In the genomic region with DNA sequence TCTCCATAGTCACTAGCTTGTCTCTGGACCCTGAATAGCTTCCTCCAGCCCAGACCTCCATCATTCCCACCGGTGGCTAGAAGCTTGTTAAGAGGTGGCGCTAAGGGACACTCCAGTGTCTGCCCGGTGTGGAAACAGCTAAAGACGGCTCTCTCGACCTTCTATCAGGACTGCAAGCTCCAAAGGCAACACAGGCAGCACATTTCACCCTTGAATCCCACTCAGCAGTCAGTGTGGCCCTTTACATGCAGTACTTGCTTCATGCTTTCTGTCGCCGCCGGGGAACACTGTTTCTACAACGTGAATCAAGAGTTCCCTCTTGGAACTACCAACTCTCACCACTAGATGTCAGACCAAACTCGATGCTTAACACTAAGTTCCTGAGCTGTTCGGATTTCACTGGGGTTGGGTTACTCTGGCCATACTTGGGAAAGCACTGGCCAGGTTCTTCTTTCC, we compare ENCODE assay signal across 9 mouse cellular contexts. TPM values are rescaled to one million over a fixed set of nuclear protein-coding genes. Genes with fewer than 3 reads are reported as not detected.
A peak's percentile ranks its signal among the peaks of the same experiment; 100 is the strongest.
DNase-seq lines count a peak whose midpoint lies in the region; ATAC-seq and TF ChIP-seq lines count a peak whose summit lies in the region.
"Had no signal": no experiment of that assay in that cellular context is flagged by ENCODE, and none has a peak within 500 bp of the region (broad histone marks: within the 10 kb centered on the region; RNA-seq: fewer than 3 reads in every experiment).

No protein-coding gene starts in this region.

- no peaks in the 10 kb centered on the region for H3K27me3 ChIP-seq in MEL (ENCODE audit: control insufficient read depth in 1 of 2, insufficient read depth in 2 of 2, low read length in 2 of 2)
- H3K27me3 ChIP-seq in heart, embryonic 15.5 days, result no peaks in the 10 kb centered on the region

- ATAC-seq in erythroid progenitor cell, adult 5-6 weeks (replicated peaks; ENCODE audit: low FRiP score, poor library complexity, severe bottlenecking), result peak; percentile 49; the same call in 1 of the 2 replicates
- no peak for ATAC-seq in heart, embryonic 15.5 days (replicated peaks; ENCODE audit: insufficient number of reproducible peaks, insufficient read depth, low FRiP score, low read depth)

- H3K79me2 ChIP-seq in MEL (ENCODE audit: control insufficient read depth, insufficient read depth, low read length, poor library complexity), result no peaks in the 10 kb centered on the region

- no peak overlapping the region for H3K27ac ChIP-seq in MEL (ENCODE audit: control insufficient read depth, low read depth, low read length)
- H3K27ac ChIP-seq in heart, embryonic 15.5 days, result no peak overlapping the region

- TF ChIP-seq POLR2A in MEL (IDR thresholded peaks at IDR 0.05; ENCODE audit: control insufficient read depth in 1 of 2, insufficient read depth in 1 of 2, low read depth in 1 of 2, low read length in 2 of 2, poor library complexity in 1 of 2), result no peak

- H3K4me3 ChIP-seq in MEL (ENCODE audit: control insufficient read depth in 1 of 2, insufficient read depth in 1 of 2, low read depth in 2 of 2, low read length in 2 of 2), result no peak overlapping the region
- peak overlapping the region; percentile 30 for H3K4me3 ChIP-seq in heart, embryonic 15.5 days

- no peak overlapping the region for H3K9ac ChIP-seq in MEL (ENCODE audit: control insufficient read depth, low read depth, low read length, poor library complexity, severe bottlenecking)
- H3K9ac ChIP-seq in heart, embryonic 15.5 days, result peak overlapping the region; percentile 42; the same call in 1 of the 2 replicates

- no peaks in the 10 kb centered on the region for H3K36me3 ChIP-seq in MEL (ENCODE audit: control insufficient read depth in 1 of 2, insufficient read depth in 2 of 2, low read length in 2 of 2)
- H3K36me3 ChIP-seq in heart, embryonic 15.5 days, result no peaks in the 10 kb centered on the region

- H3K4me2 ChIP-seq in heart, embryonic 15.5 days, result peak overlapping the region; percentile 57

- 6% methylated on average over 11 of the region's 11 CpGs for WGBS in heart, embryonic 15.5 days

- DNase-seq in MEL (ENCODE audit: low read depth, low spot score), result peak; percentile 86
- DNase-seq in brain, embryonic 18.5 days (ENCODE audit: low read depth, low spot score), result peak; percentile 64
- peak; percentile 79 for DNase-seq in kidney, postnatal 10 days
- DNase-seq in liver, result peak; percentile 21
- DNase-seq in naive thymus-derived CD4-positive, alpha-beta T cell, adult 2 months (ENCODE audit: low read depth), result peak; percentile 47
- peak; percentile 72 for DNase-seq in testis, postnatal 10 days (ENCODE audit: low spot score)

- TF ChIP-seq CTCF in MEL (IDR thresholded peaks at IDR 0.05 in 2 of 3, conservative IDR thresholded peaks at IDR 0.05 in 1 of 3; ENCODE audit: control insufficient read depth in 1 of 3, insufficient read depth in 1 of 3, low read depth in 2 of 3, low read length in 3 of 3, poor library complexity in 1 of 3, severe bottlenecking in 1 of 3), result peak; percentile 45 to 91 (median 78); a peak in 5 of 6 replicates

- no peaks in the 10 kb centered on the region for H3K4me1 ChIP-seq in MEL (ENCODE audit: control insufficient read depth in 1 of 2, insufficient read depth in 2 of 2, low read length in 2 of 2)
- H3K4me1 ChIP-seq in heart, embryonic 15.5 days (replicated peaks), result no peaks in the 10 kb centered on the region

- no peak for TF ChIP-seq EP300 in MEL (IDR thresholded peaks at IDR 0.05; ENCODE audit: low read depth in 1 of 2, low read length in 2 of 2)

- no peaks in the 10 kb centered on the region for H3K9me3 ChIP-seq in MEL (replicated peaks; ENCODE audit: insufficient read depth, low read length)
- H3K9me3 ChIP-seq in heart, embryonic 15.5 days (replicated peaks), result no peaks in the 10 kb centered on the region

- peak; percentile 96 for TF ChIP-seq RAD21 in MEL (IDR thresholded peaks at IDR 0.05; ENCODE audit: low read depth, low read length)

TF ChIP-seq in MEL, 35 proteins besides CTCF, POLR2A, EP300 and RAD21:
- TF ChIP-seq GABPA (IDR thresholded peaks at IDR 0.05; ENCODE audit: low read depth, low read length) (no peak), ZC3H11A (IDR thresholded peaks at IDR 0.05; ENCODE audit: low read depth, low read length) (peak; percentile 80), SMC3 (IDR thresholded peaks at IDR 0.05; ENCODE audit: low read depth, low read length) (peak; percentile 93)

RNA-seq across cellular contexts. Expression of gene Gm38100, which starts 16.2 kb away (rescaled TPM):
- total RNA-seq in MEL (2012; rRNA removed), result 0.15 and 0.16 TPM in 2 replicates
- under 1 TPM in 1 of 2 experiments, not detected in 1; 0.24 TPM for polyA plus RNA-seq in MEL (2012; ENCODE audit: insufficient read depth in 1 of 2, insufficient read length in 2 of 2, low read depth in 1 of 2, low replicate concordance in 2 of 2, missing spikeins in 1 of 2)
- not detected in 2 replicates for total RNA-seq in erythroid progenitor cell, adult 5-6 weeks (2015; ENCODE audit: low replicate concordance)
- not detected in 2 replicates for total RNA-seq in erythroid progenitor cell, adult 5-6 weeks (2017; ENCODE audit: low replicate concordance)
- polyA plus RNA-seq in heart, embryonic 15.5 days (2015; fragmentation: Nextera tagmentation; extraction: Ambion mirVana), result 0.15 and 0.21 TPM in 2 replicates
- polyA plus RNA-seq: liver, embryonic 16.5 days had no signal

RNA-seq across cellular contexts. Expression of gene Rbm8a2, which starts 42.6 kb away (rescaled TPM):
- 1.1 and 1.3 TPM in 2 replicates for total RNA-seq in MEL (2012; rRNA removed)
- 1 to 10 TPM in 1 of 2 experiments, not detected in 1; 1.0 TPM for polyA plus RNA-seq in MEL (2012; ENCODE audit: insufficient read depth in 1 of 2, insufficient read length in 2 of 2, low read depth in 1 of 2, low replicate concordance in 2 of 2, missing spikeins in 1 of 2)
- total RNA-seq in erythroid progenitor cell, adult 5-6 weeks (2015; ENCODE audit: low replicate concordance), result not detected in 2 replicates
- not detected in 2 replicates for total RNA-seq in erythroid progenitor cell, adult 5-6 weeks (2017; ENCODE audit: low replicate concordance)
- 0.39 and 0.45 TPM in 2 replicates for polyA plus RNA-seq in heart, embryonic 15.5 days (2015; fragmentation: Nextera tagmentation; extraction: Ambion mirVana)

RNA-seq across cellular contexts. Expression of gene Exo1, which starts 55.9 kb away (rescaled TPM):
- total RNA-seq in MEL (2012; rRNA removed), result 61.9 and 74.2 TPM in 2 replicates
- polyA plus RNA-seq in MEL (2012; ENCODE audit: insufficient read depth in 1 of 2, insufficient read length in 2 of 2, low read depth in 1 of 2, low replicate concordance in 2 of 2, missing spikeins in 1 of 2), result 1,000 to 10,000 TPM in 1 of 2 experiments, 10 to 100 TPM in 1; 82.9 to 1,192 TPM
- 23.8 and 46.9 TPM in 2 replicates for total RNA-seq in erythroid progenitor cell, adult 5-6 weeks (2015; ENCODE audit: low replicate concordance)
- total RNA-seq in erythroid progenitor cell, adult 5-6 weeks (2017; ENCODE audit: low replicate concordance), result 27.1 and 48.0 TPM in 2 replicates
- 22.4 and 28.7 TPM in 2 replicates for polyA plus RNA-seq in heart, embryonic 15.5 days (2015; fragmentation: Nextera tagmentation; extraction: Ambion mirVana)

Comparison
In these comparisons a context has a peak if more than half of its experiments do, and no peak if none do; other contexts are left out.
1. DNase-seq: peak in every context shown above with its lines; median percentile 86 in MEL; 79 in kidney, postnatal 10 days; 72 in testis, postnatal 10 days; 64 in brain, embryonic 18.5 days; 47 in naive thymus-derived CD4-positive, alpha-beta T cell, adult 2 months; 21 in liver.